Mouse (Mus musculus) erythroid progenitor cell, adult 5-6 weeks (primary cell): Measurements from ENCODE around the gene Wdr19. TPM values are rescaled to one million over a fixed set of nuclear protein-coding genes. Genes with fewer than 3 reads are reported as not detected.

Experiments used
- ATAC-seq: replicated peaks from 2 replicates; pipeline ENCODE4 v1.8.0; 2016; ENCODE audit warnings: moderate number of reproducible peaks, mild to moderate bottlenecking, moderate TSS enrichment, inconsistent platforms; ENCODE audit not compliant: poor library complexity, low FRiP score, severe bottlenecking
- total RNA-seq, 2 experiments: library from RNA; stranded (forward) in 1 of 2; stranded (reverse) in 1 of 2; fragments of 150-400 nt in 1 of 2; fragments of 186-747, 209-891 nt in 1 of 2; gene quantifications; 2 replicates each; pipeline versions ENCODE4 v1.2.3 to v1.2.4; 2015 to 2017; ENCODE audit warnings: low replicate concordance in 2 of 2

The Wdr19 gene
- total RNA-seq, 2 experiments from 2014 or later: 0.42 to 0.61 TPM

GRCm38 (mm10) chr5:65182268-65182667 is 17.2 kb upstream of the Wdr19 start:
- no peak for ATAC-seq

- ATAC-seq: no peak
Observed at GRCm38 (mm10) chr5:65191601-65192000, 7.9 kb upstream of the Wdr19 start.

GRCm38 (mm10) chr5:65194441-65194840 is 5.1 kb upstream of the Wdr19 start:
- no peak for ATAC-seq

GRCm38 (mm10) chr5:65204726-65205125 is 5.2 kb downstream of the Wdr19 start:
- ATAC-seq: no peak

GRCm38 (mm10) chr5:65213321-65213720 is 13.8 kb downstream of the Wdr19 start:
- 0 out of 2 replicates have a peak, but pooled peaks have one; percentile 25 for ATAC-seq

GRCm38 (mm10) chr5:65217305-65218269 is 18.1 kb downstream of the Wdr19 start:
- ATAC-seq: no peak

GRCm38 (mm10) chr5:65221037-65221436 is 21.5 kb downstream of the Wdr19 start:
- no peak for ATAC-seq

GRCm38 (mm10) chr5:65224056-65224455 is 24.6 kb downstream of the Wdr19 start:
- no peak for ATAC-seq

- ATAC-seq: no peak
Observed at GRCm38 (mm10) chr5:65231289-65232003, 31.9 kb downstream of the Wdr19 start.

- no peak for ATAC-seq
Observed at GRCm38 (mm10) chr5:65242740-65243139, 43.2 kb downstream of the Wdr19 start.

- ATAC-seq: no peak
Observed at GRCm38 (mm10) chr5:65247296-65247695, 47.8 kb downstream of the Wdr19 start.

GRCm38 (mm10) chr5:65250185-65250855 is 50.8 kb downstream of the Wdr19 start:
- no peak for ATAC-seq

- no peak for ATAC-seq
Observed at GRCm38 (mm10) chr5:65257910-65258505, 58.5 kb downstream of the Wdr19 start.

- no peak for ATAC-seq
Observed at GRCm38 (mm10) chr5:65273966-65274365, 74.5 kb downstream of the Wdr19 start.

- ATAC-seq: no peak
Observed at GRCm38 (mm10) chr5:65279133-65279651, 79.7 kb downstream of the Wdr19 start.

- ATAC-seq: no peak
Observed at GRCm38 (mm10) chr5:65281216-65281615, 81.7 kb downstream of the Wdr19 start.

GRCm38 (mm10) chr5:65284171-65284570 is 84.7 kb downstream of the Wdr19 start:
- ATAC-seq: 0 out of 2 replicates have a peak, but pooled peaks have one; percentile 39

- ATAC-seq: no peak
Observed at GRCm38 (mm10) chr5:65287751-65288701, 88.5 kb downstream of the Wdr19 start.
